Mouse (Mus musculus): ENCODE results near the gene Eml6.
A peak's percentile ranks its signal among the peaks of the same experiment; 100 is the strongest.

Gene Eml6

GRCm38 (mm10) chr11:29693576-29694410, 332.0 kb downstream of the Eml6 start:
- peak; percentile 83 to 85 for DNase-seq (ENCODE audit: low spot score in 2 of 2)

All from urinary bladder, postnatal 4 days (tissue).